Comparison of ENCODE assay signal across 10 mouse cellular contexts in the genomic region with DNA sequence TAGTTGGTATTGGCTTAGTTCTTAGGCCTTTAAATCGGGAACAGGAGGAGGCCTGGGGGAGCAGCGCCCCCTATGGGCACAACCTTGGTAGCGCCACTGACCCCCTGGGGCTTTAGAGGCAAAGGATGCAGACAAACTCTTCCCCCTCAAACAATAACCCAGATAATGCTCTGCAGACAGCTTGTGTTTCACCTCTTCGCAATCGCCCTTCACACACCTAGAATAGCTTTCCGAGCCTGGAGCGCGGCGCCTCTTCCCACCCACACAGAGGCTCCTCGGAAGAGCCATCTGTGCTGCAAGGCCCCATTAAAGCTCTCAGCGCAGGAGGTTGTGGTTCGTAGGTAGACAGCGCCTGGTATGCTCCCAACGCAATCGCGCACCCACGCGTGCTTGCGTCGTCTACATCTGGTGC. TPM values are rescaled to one million over a fixed set of nuclear protein-coding genes. Genes with fewer than 3 reads are reported as not detected.
DNase-seq lines count a peak whose midpoint lies in the region; ATAC-seq and TF ChIP-seq lines count a peak whose summit lies in the region.
"Had no signal": no experiment of that assay in that cellular context is flagged by ENCODE, and none has a peak within 500 bp of the region (broad histone marks: within the 10 kb centered on the region; RNA-seq: fewer than 3 reads in every experiment).

No protein-coding gene starts in this region.

- DNase-seq in cerebellum, adult 11 months: peak; percentile 71
- DNase-seq in cerebellum, postnatal 4 days (ENCODE audit: low spot score in 2 of 2): no peak
- peak; percentile 91 for DNase-seq in right cerebral cortex, adult 18-20 months
- DNase-seq in right cerebral cortex, postnatal 4 days: no peak
- DNase-seq in frontal cortex, postnatal 36 days (ENCODE audit: low spot score in 2 of 2): peak; percentile 77 to 91
- DNase-seq in spleen, adult 2 months (ENCODE audit: low read depth in 1 of 2, low spot score in 2 of 2): no peak
- no peak for DNase-seq in forebrain, embryonic 10.5 days (ENCODE audit: extremely low spot score, low spot score)

- peaks cover 2% of the 10 kb centered on the region for H3K4me1 ChIP-seq in spleen, adult 2 months (ENCODE audit: control insufficient read depth, insufficient read depth, insufficient read length)
- peaks cover 23% of the 10 kb centered on the region for H3K4me1 ChIP-seq in intestine, embryonic 16.5 days (ENCODE audit: control insufficient read depth, insufficient read depth, low read length)
- H3K4me1 ChIP-seq in forebrain, embryonic 10.5 days: peaks cover 31% of the 10 kb centered on the region

- no peak overlapping the region for H3K4me2 ChIP-seq in intestine, embryonic 16.5 days (ENCODE audit: low read depth, low read length)

- no peak overlapping the region for H3K4me3 ChIP-seq in spleen, adult 2 months (ENCODE audit: extremely low read depth, insufficient read depth, insufficient read length)
- no peak overlapping the region for H3K4me3 ChIP-seq in intestine, embryonic 16.5 days (ENCODE audit: low read length)
- no peak overlapping the region for H3K4me3 ChIP-seq in forebrain, embryonic 10.5 days
- H3K4me3 ChIP-seq: heart, embryonic 10.5 days had no signal

- 88% methylated on average over 20 of the region's 20 CpGs for WGBS in spleen, adult 2 months
- 80% methylated on average over 20 of the region's 20 CpGs for WGBS in intestine, embryonic 16.5 days
- 72% methylated on average over 20 of the region's 20 CpGs for WGBS in forebrain, embryonic 10.5 days

- no peaks in the 10 kb centered on the region for H3K27me3 ChIP-seq in spleen, adult 2 months (ENCODE audit: control insufficient read depth, insufficient read depth, low read length)
- H3K27me3 ChIP-seq in intestine, embryonic 16.5 days (replicated peaks; ENCODE audit: control insufficient read depth, insufficient read depth, low read length): no peaks in the 10 kb centered on the region
- no peaks in the 10 kb centered on the region for H3K27me3 ChIP-seq in forebrain, embryonic 10.5 days (ENCODE audit: poor library complexity, severe bottlenecking)

- no peaks in the 10 kb centered on the region for H3K36me3 ChIP-seq in spleen, adult 2 months (ENCODE audit: control insufficient read depth, insufficient read depth, low read length)
- H3K36me3 ChIP-seq in intestine, embryonic 16.5 days (ENCODE audit: control insufficient read depth, insufficient read depth, low read length): no peaks in the 10 kb centered on the region
- peaks cover 6% of the 10 kb centered on the region for H3K36me3 ChIP-seq in forebrain, embryonic 10.5 days (replicated peaks)

- no peak overlapping the region for H3K9ac ChIP-seq in intestine, embryonic 16.5 days (ENCODE audit: low read depth, low read length)

- H3K9me3 ChIP-seq in intestine, embryonic 16.5 days (ENCODE audit: control insufficient read depth, low read length): no peaks in the 10 kb centered on the region
- no peaks in the 10 kb centered on the region for H3K9me3 ChIP-seq in forebrain, embryonic 10.5 days
- H3K9me3 ChIP-seq: heart, embryonic 10.5 days had no signal

- TF ChIP-seq POLR2A in spleen, adult 2 months (IDR thresholded peaks at IDR 0.05; ENCODE audit: low read depth, low read length): no peak

- peak; percentile 63; the same call in 1 of the 2 replicates for TF ChIP-seq CTCF in spleen, adult 2 months (IDR thresholded peaks at IDR 0.05; ENCODE audit: extremely low read depth, insufficient read depth, insufficient read length, insufficient replicate concordance)

- ATAC-seq in intestine, embryonic 16.5 days: no peak

- no peak overlapping the region for H3K27ac ChIP-seq in spleen, adult 2 months (ENCODE audit: insufficient read depth, low read length)
- H3K27ac ChIP-seq in intestine, embryonic 16.5 days (ENCODE audit: low read length): no peak overlapping the region
- H3K27ac ChIP-seq in forebrain, embryonic 10.5 days: no peak overlapping the region
- H3K27ac ChIP-seq: heart, embryonic 10.5 days had no signal

RNA-seq across cellular contexts. Expression of gene Rps10, which starts 2.5 kb away (rescaled TPM):
- polyA plus RNA-seq in spleen, adult 2 months (2012; rRNA removed): 1,319 and 1,587 TPM in 2 replicates
- polyA plus RNA-seq in intestine, embryonic 16.5 days (2015; fragmentation: Nextera tagmentation; extraction: Ambion mirVana): 853 and 934 TPM in 2 replicates
- 919 and 934 TPM in 2 replicates for polyA plus RNA-seq in forebrain, embryonic 10.5 days (2016; fragmentation: Nextera tagmentation; extraction: Ambion mirVana)

RNA-seq across cellular contexts. Expression of gene RPS10-NUDT3, which starts 3.9 kb away (rescaled TPM):
- polyA plus RNA-seq in spleen, adult 2 months (2012; rRNA removed): not detected in 2 replicates
- not detected in 2 replicates for polyA plus RNA-seq in intestine, embryonic 16.5 days (2015; fragmentation: Nextera tagmentation; extraction: Ambion mirVana)
- polyA plus RNA-seq in forebrain, embryonic 10.5 days (2016; fragmentation: Nextera tagmentation; extraction: Ambion mirVana): not detected in 2 replicates
- polyA plus RNA-seq: heart, embryonic 10.5 days; liver, embryonic 16.5 days had no signal

RNA-seq across cellular contexts. Expression of gene Nudt3, which starts 15.6 kb away (rescaled TPM):
- 43.2 and 55.6 TPM in 2 replicates for polyA plus RNA-seq in spleen, adult 2 months (2012; rRNA removed)
- 56.6 and 57.4 TPM in 2 replicates for polyA plus RNA-seq in intestine, embryonic 16.5 days (2015; fragmentation: Nextera tagmentation; extraction: Ambion mirVana)
- 81.9 and 91.7 TPM in 2 replicates for polyA plus RNA-seq in forebrain, embryonic 10.5 days (2016; fragmentation: Nextera tagmentation; extraction: Ambion mirVana)

RNA-seq across cellular contexts. Expression of gene Pacsin1, which starts 16.4 kb away (rescaled TPM):
- polyA plus RNA-seq in spleen, adult 2 months (2012; rRNA removed): 10.3 and 15.7 TPM in 2 replicates
- polyA plus RNA-seq in intestine, embryonic 16.5 days (2015; fragmentation: Nextera tagmentation; extraction: Ambion mirVana): 2.1 and 2.7 TPM in 2 replicates
- polyA plus RNA-seq in forebrain, embryonic 10.5 days (2016; fragmentation: Nextera tagmentation; extraction: Ambion mirVana): 4.3 TPM in 2 replicates

Comparison
In these comparisons a context has a peak if more than half of its experiments do, and no peak if none do; other contexts are left out.
1. DNase-seq: peak in cerebellum, adult 11 months (single experiment), right cerebral cortex, adult 18-20 months (single experiment) and frontal cortex, postnatal 36 days (2 of 2); none in cerebellum, postnatal 4 days (0 of 2), right cerebral cortex, postnatal 4 days (single experiment), spleen, adult 2 months (0 of 2) and forebrain, embryonic 10.5 days (single experiment).